Mouse (Mus musculus) hematopoietic stem cell, adult 5-6 weeks (primary cell): Measurements from ENCODE around the gene Efr3b. TPM values are rescaled to one million over a fixed set of nuclear protein-coding genes. Genes with fewer than 3 reads are reported as not detected.
A peak's percentile ranks its signal among the peaks of the same experiment; 100 is the strongest.
"Not testable (repeated sequence)": the region's sequence is repeated elsewhere in the genome, so short reads cannot be mapped to it uniquely, and the experiment has no call there.

Experiments used
- ATAC-seq, 2 experiments: fragments of 125-278 bp in 1 of 2; replicated peaks in 1 of 2; 2 replicates each; pipeline ENCODE4 v1.8.0; 2016 to 2017; ENCODE audit warnings: inconsistent platforms in 2 of 2, mild to moderate bottlenecking in 2 of 2, moderate number of reproducible peaks in 2 of 2, low read depth in 1 of 2, moderate TSS enrichment in 1 of 2; ENCODE audit not compliant: low FRiP score in 2 of 2, poor library complexity in 2 of 2, severe bottlenecking in 2 of 2, insufficient read depth in 1 of 2, low TSS enrichment in 1 of 2
- total RNA-seq: library from RNA; stranded (forward); fragments of 172-1452, 232-1000 nt; gene quantifications from 2 replicates; pipeline ENCODE4 v1.2.3, GENCODE M21; 2017

Efr3b gene
- total RNA-seq, 1 experiment from 2014 or later: 1.5 TPM

DNA sequence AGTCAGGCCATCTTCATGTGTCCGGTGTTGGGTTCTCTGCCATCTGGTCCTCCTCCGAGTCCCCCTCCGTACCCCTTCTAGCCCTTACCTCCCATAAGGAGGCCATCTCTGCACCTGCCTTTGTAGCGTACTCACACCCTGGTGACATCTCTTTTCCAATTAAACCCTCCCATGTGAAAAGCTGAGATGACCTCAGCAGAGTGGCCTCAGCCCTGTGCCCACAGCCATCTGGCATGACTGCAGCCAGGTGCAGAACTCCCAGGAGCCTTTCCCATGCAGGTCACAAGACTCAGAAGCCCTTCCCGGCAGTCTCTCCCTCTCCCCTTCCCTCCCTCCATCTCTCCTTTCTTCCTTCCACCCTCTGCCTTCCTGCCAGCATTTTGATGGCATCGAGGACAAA, 91.2 kb downstream of the Efr3b start:
- no peak for ATAC-seq

DNA sequence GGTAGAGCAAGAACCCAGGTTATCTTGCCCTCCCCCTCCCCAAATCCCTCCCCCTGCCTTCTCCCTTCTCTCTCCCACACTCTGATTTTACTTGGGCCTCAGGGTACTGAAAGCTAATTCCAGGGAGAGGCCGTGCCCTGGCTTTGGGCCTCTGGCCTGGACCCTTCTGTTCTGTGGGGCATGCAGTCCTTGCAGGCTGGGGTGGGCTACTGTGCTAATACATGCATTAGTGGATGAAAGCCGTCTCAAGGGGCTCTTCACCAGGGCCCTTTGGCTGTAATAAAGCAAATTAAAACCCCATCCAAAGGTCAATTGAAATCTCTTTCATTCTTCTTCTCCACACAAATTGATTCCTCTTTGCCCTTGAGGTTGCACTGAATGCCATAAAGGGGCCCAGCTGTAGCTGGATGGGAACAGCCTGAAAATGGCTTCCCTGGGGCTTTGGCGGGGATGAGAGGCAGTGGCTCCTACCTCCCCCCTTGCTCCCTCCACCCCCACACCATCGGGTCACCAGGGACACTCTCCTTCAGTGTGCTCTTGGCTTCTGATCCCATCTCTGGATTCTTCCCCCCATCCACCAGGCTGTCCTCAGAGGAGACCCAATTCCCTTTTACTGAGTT, 94.2 kb downstream of the Efr3b start:
- ATAC-seq: no peak

DNA sequence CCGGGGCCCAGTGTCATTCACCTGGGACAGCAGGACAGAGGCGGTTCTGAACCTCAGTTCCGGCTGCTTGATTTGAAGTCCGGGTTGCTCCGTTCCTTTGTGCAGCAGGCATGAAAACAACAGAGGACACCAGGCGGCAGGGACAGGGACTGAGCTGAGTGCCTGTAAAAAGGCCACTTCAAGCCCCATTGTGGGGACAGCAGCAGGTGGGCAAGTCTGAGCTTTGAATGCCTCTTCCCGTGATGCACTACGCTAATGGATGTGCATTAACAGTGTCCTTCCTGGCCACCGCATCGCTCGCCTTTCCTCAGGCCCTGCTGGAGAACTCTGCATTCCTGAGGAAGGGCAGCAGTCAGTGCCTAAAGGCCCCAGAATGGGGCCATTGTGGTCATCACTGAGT, 96.7 kb downstream of the Efr3b start:
- no peak for ATAC-seq

DNA sequence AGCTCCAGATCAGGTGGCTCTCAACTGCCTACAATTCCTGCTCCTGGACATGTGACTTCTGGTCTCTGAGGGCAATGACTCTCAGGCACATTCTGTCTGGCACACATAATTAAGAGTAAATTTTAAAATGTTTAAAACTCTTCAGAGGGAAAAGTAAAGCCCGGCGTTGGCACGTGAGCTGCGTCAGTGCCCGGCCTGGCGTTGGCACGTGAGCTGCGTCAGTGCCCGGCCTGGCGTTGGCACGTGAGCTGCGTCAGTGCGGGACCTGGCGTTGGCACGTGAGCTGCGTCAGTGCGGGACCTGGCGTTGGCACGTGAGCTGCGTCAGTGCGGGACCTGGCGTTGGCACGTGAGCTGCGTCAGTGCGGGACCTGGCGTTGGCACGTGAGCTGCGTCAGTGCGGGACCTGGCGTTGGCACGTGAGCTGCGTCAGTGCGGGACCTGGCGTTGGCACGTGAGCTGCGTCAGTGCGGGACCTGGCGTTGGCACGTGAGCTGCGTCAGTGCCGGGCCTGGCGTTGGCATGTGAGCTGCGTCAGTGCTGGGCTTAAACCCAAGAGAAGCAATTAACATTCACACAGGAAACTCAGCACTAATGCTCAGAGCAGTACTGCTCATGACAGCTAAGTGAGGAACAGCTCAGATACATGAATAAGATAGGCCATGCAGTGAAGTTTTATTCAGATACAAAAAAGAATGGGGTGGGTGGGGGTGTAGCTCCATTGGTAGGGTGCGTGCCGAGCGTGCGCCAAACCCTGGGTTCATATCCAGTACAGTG, 108.4 kb downstream of the Efr3b start:
- not testable (repeated sequence) for ATAC-seq

DNA sequence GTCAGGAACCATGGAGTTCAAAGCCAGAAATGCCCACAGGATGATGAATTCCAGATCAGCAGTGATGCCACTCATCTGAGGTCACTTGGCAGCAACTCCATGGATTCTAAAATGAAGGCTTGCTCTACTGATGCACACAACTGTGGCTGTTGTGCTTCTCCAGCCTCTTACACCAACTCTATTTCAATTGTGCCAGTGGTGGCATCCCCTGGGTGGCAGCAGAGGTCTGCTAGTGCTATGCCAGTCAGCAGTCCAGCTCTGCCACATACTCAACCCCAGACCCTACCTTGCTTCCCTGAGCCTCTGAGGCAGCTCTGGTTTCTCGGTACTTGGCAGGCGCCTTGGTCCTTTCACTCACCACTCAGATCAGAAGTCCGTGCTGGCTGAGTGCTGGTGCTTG, 109.9 kb downstream of the Efr3b start:
- ATAC-seq: peak in 1 of 2 experiments; percentile 37; a peak in 1 of 4 replicates

DNA sequence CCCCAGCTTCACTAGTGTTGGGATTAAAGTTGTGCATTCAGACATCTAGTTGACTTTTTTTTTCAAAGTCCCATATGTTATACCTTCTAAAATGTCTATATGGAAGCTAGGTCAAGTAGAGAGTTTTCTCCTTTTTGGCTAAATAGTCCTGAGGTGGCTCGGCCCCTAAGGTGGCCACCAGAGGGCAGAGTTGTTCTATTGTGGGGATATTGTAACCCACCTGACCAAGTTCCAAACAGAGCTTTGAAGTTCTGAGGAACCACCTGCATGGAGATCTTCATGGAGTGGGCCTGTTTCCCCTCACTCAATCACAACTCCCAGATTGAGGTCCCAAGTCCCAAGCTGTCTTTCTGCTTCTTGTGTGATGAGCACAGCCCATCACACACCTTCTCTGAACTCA, 112.6 kb downstream of the Efr3b start:
- peak; percentile 46 to 78; a peak in 2 of 4 replicates for ATAC-seq

DNA sequence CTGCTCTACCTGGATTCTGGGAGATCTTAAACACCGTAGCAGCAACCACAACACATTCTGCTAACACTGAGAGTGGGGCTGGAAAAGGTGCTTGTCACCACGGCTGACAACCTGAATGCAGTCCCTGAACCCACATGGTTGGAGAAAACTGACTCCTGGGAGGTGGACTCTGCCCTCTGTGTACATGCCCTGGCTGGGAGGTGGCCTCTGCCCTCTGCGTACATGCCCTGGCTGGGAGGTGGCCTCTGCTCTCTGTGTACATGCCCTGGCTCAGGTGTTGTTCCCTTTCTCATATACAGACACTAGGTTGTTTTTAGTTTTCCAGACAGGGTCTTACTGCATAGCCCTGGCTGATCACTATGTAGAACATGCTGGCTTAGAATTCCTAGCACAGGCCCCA, 119.3 kb downstream of the Efr3b start:
- no peak for ATAC-seq

DNA sequence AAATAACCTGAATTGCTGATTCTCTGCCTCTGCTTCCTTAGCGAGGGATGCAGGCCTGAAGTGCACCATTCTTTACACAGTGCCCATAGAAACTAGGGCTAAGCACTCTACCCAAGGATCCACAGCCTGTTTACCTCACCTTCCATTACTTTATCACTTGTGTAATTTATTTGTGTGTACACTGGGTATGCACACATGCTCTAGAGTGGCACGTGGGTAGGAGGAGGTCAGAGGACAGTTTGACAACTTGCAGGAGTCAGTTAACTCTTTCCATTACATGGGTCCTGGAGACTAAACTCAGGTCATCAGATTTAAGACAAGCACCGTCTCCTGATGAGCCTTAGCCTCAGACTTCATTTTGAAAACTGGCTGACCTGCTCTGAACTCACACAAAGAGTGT, 120.1 kb downstream of the Efr3b start:
- ATAC-seq: no peak

DNA sequence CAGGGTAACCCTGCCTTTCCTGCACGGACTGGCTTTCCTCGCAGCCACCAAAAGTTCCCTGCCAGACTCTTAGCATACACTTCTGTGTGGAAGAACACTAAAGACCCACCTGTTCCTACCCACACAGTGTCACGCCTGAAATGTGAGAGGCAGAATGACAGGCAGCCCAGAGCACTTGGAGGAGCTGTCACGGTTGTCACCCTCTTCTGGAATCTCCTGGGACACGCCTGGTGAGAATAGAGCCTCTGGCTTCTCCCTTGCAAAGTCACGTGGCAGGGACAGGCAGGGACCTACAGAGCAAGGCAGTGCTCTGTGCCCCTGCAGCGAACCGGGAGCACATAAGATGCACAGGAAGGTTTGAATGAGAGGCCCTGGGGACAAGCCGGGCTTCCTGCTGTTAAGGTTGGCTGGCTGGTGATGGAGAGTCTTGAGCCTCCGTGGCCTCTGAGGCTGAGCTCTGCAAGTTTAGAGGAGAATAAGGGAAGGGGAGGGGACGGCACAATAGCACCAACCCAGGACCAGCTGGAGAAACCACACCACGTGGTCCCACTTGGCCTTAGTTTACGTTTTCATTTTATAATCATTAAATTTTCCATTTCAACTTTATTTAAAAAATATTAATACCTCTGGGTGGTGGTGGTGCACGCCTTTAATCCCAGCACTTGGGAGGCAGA, 120.9 kb downstream of the Efr3b start:
- peak in 1 of 2 experiments; percentile 37; a peak in 1 of 4 replicates for ATAC-seq

DNA sequence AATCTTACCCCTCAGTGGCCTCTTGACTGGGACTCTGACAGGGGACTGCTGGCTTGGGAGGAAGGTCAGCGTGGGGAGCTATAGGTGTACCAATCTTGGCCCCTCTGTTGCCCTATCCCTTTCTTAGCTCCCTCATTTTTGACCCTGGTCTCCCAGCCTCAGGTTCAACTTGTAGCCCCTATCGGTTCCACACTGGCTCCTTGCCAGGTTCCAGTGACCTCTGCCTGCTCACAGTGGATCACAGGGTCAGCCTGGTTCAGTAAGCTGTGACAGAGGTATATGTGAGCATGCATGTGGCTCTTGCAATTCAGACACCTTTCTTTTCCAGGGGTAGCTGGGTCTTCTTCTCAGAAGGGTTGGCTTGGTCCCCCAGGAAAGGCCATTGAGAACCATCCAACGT, 122.9 kb downstream of the Efr3b start:
- ATAC-seq: no peak

Other genes starting within 250 kb of the Efr3b start
- 25.2 and 35.0 TPM in 2 replicates for gene Dnmt3a, start 232.9 kb downstream of the Efr3b start, total RNA-seq
- 2.8 TPM in 1 of 2 replicates, not detected in the other for gene Pomc, start 84.0 kb downstream of the Efr3b start, total RNA-seq
- 9.8 and 11.6 TPM in 2 replicates for gene Dnajc27, start 43.7 kb upstream of the Efr3b start, total RNA-seq
- 1.8 and 4.9 TPM in 2 replicates for gene Adcy3, start 94.2 kb upstream of the Efr3b start, total RNA-seq
- gene Ptrhd1, start 195.1 kb upstream of the Efr3b start, total RNA-seq: 3.4 and 5.1 TPM in 2 replicates
- gene Cenpo, start 195.4 kb upstream of the Efr3b start, total RNA-seq: 36.5 and 38.2 TPM in 2 replicates